Mouse (Mus musculus) B cell, adult 2 months (primary cell): ENCODE results near the gene Scd3.

Experiments used
- DNase-seq, 2 experiments: peaks; one replicate each; pipeline ENCODE4 v3.0.0; 2022

Scd3 gene

DNA sequence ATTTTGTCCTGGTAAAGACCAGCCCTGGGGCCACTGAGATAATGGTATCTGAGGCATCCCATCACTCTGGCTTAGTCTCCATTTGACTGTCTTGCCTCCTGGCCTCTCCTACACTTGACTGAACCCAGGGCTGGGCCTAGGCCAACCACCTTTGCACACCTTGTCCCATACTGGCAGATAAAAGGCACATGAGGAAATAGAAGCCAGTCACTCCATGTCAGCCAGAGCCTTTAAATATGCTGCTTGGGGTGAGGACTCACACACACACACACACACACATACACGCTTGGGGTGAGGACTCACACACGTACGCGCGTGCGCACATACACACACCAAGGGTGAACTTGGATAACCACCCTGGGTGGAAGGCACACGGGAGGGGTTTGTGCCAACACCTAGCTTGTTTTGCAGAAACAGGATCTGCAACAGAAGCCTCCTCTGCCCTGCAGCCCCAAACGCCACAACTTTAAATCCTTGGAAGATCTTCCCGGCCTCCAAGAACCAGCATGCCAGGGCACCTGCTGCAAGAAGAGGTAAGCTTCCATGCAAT, at the start of gene Scd3:
Gene Scd3, plus strand, starts transcription at position 255 of the 550 bp plus-strand sequence.
- DNase-seq: no peak

- DNase-seq: no peak
Measured at GRCm38 (mm10) chr19:44153781-44154180, 49.3 kb upstream of the Scd3 start.

DNA sequence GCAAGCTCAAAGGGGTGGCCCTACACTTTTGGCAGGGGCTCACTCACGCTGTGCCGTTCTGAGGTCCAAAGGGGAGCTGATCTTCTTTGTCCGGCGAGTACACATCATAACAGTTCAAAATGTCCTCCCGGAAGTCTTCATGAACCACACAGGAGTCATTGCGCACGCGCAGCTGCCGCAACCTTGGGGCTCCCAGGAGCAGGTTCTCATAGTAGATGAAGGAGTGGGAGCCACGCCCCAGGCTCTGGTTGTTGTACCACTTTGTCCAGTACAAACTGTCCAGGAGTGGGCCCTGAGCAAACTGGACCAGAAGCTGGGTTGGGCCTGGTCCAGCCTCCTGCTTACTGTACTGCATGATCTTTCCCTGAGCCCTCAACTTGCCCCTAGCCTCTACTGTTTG, 46.1 kb upstream of the Scd3 start:
- DNase-seq: no peak

DNA sequence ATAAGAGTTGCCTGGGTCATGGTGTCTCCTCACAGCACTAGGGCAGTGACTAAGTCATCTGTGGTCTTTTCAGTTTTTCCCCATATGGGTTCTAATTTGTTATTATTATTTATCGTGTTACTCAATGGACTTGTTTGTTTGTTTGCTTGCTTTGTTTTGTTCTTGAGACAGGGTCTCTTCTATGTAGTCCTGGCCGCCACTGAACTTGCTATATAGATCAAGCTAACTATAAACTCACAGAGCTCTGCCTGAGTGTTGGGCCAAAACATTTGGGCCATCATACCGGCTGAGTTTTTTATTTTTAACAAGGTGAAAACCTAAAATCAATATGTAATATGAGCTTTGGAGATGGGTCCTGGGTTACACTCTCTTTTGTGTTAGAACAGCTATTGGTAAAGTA, 43.7 kb upstream of the Scd3 start:
- no peak for DNase-seq

- DNase-seq: peak; percentile 37 to 39
Measured at GRCm38 (mm10) chr19:44161515-44161914, 41.6 kb upstream of the Scd3 start.

DNA sequence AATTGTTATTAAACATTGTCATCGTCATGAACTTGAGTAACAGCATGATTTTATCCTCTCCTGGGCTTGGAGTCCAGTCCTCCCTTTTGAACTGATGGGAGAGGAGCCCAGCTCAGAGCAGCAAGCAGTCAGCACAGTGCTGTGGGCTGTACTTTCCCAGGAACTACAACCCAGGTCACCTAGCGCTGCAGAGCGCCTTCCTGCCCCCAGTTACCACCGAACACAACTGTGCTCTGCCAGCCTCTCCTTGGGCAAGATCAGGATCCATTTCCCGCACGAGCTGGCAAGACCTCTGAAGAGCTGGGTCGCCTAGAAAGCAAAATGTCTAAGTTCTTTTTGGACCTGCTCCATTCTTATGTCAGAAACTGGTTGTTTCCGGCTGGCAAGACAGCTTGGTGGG, 28.2 kb upstream of the Scd3 start:
- DNase-seq: no peak

DNA sequence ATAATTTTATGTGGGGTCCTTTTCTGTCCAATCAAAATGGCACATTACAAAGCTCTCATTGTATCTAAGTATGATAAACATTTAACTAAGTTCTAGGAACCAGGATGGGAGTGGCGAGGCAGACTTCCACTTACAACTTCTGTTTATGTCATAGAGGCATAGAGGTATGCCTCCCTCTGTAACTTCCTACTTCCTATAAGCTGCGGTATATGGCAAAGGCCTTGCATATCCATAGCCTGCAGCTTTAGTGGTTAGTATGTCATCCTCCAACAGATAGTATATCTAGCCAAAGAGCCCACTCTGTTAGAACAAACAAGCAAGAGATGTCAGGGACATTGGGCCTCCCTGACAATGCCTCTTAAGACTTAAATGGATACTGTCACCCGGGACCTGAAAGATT, 26.3 kb upstream of the Scd3 start:
- DNase-seq: no peak

DNA sequence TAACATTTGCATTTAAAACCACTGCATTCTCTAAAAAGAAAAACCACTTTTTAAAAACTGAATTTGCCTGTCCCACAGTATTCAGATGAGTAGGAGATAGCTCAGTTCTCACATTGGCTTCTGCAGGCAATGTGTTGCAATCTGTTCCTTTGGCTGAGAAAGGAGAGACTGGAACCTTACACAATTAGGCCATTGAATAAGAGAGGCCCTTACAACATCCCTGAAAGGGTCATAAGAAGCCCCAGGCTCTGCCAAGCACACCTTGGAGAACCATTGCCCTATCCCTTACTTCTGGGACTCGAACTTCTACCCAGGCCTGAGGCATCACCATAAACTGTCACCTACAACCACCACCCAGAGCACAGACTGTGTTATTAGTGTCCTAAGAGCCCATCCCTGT, 22.6 kb upstream of the Scd3 start:
- DNase-seq: no peak

- no peak for DNase-seq
Measured at GRCm38 (mm10) chr19:44183968-44184367, 19.1 kb upstream of the Scd3 start.

GRCm38 (mm10) chr19:44189056-44189455, 14.0 kb upstream of the Scd3 start:
- DNase-seq: no peak

GRCm38 (mm10) chr19:44192342-44192741, 10.7 kb upstream of the Scd3 start, which contains the start of gene Pkd2l1:
TSS of gene Pkd2l1 (minus strand) at chr19:44192442.
- DNase-seq: no peak

DNA sequence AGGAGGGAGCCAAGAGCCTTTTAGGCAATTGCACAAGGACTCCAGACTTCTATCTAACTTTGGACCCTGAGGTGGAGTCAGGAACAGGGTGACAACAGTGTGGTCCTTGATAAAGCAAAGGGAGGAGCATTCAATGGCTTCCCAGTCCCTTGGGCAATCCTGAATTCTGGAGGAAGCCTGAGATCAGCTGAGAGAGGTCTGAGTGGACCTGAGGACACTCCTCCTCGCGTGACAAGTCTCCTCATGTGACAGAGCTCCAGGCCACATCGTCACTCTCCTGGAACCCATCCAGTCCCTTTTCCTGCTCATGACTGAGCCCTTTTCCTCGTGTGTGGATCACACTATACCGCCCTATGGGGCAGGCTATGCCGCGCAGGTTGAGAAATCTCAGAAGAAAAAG, 9.2 kb upstream of the Scd3 start:
- DNase-seq: no peak

GRCm38 (mm10) chr19:44195138-44195537, 7.9 kb upstream of the Scd3 start:
- peak; percentile 79 to 82 for DNase-seq

GRCm38 (mm10) chr19:44197053-44197852, 5.8 kb upstream of the Scd3 start:
- no peak for DNase-seq

DNA sequence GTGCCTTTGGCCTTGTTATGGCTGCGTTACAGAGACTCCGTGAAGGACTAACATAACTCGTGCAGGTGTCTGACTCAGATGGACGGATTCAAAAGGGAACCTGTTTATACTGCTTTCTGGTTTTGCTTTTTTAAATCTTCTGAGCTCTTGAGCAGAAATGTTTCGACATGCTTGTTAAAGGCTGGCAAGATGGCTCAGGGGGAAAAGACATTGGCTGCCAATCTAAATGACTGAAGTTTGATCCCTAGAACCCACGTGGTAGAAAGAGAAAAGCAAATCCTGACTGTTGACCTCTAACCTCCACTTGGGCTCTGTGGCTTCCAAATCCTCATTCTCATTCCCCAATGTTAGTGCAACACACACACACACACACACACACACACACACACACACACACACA, 4.6 kb upstream of the Scd3 start:
- no peak for DNase-seq

- DNase-seq: peak; percentile 54 to 57
Measured at GRCm38 (mm10) chr19:44198964-44199363, 4.1 kb upstream of the Scd3 start.

DNA sequence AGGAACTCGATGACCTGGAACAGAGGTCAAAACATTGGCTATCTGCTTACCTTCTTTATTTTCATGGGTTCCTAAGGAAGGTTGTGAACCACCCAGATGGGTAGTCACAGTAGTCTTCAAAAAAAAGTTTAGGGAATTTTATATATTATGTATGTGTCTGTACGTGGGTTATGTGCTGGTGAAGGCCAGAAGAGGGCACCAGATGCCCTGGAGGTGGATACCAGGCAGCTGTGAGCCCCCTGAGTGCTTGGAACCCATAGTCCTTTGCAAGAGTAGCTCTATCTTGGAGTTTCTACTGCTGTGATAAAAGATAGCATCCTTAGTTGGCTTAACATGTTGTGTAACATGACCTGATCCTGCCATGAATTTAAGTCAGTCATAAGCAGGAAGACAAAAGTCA, 4.0 kb downstream of the Scd3 start:
- peak in 1 of 2 experiments; percentile 13 for DNase-seq

DNA sequence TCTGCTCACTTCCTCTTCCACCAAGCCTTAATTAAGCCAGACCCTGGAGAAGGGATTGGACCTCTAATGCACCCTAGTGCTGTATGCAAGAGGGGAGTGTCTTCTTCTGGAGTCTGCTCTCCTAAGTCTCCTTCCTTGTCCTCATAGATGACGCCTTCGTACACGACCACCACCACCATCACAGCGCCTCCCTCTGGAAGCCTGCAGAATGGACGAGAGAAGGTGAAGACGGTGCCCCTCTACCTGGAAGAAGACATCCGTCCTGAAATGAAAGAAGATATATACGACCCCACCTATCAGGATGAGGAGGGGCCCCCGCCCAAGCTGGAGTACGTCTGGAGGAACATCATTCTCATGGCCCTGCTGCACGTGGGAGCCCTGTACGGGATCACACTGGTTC, 12.2 kb downstream of the Scd3 start:
- DNase-seq: no peak

GRCm38 (mm10) chr19:44217958-44218525, 15.0 kb downstream of the Scd3 start:
- DNase-seq: no peak

DNA sequence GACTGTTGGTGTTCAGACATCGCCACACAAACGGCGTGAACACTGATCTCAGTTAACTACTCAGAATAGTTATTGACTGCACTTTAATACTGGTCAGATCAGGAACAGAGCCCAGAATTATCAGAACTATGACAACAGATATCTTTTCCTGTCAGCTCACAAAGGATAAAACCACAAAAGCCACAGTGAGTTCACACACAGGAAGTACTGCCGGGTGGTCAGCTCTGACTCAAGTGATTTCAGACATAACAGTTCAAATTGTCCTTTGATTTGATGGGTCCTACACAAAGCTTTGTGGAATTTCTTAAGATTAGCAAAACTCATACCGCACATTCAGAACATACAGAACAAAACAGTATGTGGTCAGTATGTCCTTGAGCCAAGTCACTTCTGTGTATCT, 22.7 kb downstream of the Scd3 start:
- no peak for DNase-seq

GRCm38 (mm10) chr19:44229776-44230175, 26.7 kb downstream of the Scd3 start:
- DNase-seq: no peak

- no peak for DNase-seq
Measured at GRCm38 (mm10) chr19:44230212-44230611, 27.1 kb downstream of the Scd3 start.

DNA sequence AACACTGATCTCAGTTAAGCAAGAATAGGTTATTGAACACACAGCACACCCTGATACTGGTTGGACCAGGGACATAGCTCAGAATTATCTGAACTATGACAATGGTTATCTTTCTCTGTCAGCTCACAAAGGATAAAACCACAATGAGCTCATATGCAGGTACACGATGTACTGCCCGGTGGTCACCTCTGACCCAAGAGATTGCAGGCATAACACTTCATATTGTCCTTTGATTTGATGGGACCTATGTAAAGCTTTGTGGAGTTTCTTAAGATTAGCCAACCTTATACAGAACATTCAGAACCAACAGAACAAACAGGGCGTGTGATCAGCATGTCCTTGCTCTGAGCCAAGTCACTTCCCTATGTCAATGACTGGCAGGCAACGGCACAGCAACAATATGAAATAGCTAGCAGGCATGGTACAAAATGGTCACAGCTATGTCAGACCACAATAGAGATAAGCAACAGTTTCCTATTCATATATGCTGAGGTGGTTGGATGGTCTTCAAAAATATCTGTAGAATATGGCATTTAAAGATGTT, 28.6 kb downstream of the Scd3 start:
- no peak for DNase-seq

GRCm38 (mm10) chr19:44237471-44238006, 34.5 kb downstream of the Scd3 start:
- DNase-seq: no peak
